Mouse (Mus musculus): ENCODE measurements at regions not wholly inside any gene's neighbourhood (a gene's known extent, or its start where the extent isn't known, plus 50 kb on each side); places are given as distances from the start of the nearest gene placed in this dataset.

DNA sequence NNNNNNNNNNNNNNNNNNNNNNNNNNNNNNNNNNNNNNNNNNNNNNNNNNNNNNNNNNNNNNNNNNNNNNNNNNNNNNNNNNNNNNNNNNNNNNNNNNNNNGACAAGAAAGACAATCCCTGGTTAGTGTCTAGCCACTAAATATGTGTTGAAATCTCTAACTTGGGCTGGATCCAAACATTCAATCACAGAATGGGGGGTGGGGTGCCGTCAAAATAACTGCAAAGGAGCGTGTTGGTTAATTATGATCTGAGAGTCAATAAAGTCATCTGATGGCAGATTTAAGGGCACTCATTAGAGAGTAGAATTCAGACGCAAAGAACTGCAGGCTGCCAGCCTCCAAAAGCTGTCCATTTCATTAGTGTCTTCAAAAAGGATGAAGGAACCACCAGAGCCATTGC, 119.6 kb upstream of the Gli3 start:
- TF ChIP-seq ZNF384 (IDR thresholded peaks at IDR 0.05; ENCODE audit: low read depth, low read length): no peak
- no peak for TF ChIP-seq HCFC1 (IDR thresholded peaks at IDR 0.05; ENCODE audit: borderline replicate concordance, insufficient read depth, low read length)
- TF ChIP-seq CHD2 (IDR thresholded peaks at IDR 0.05; ENCODE audit: low read depth, low read length): no peak
- TF ChIP-seq MAFK (IDR thresholded peaks at IDR 0.05; ENCODE audit: insufficient read depth, low read depth, low read length): no peak
- TF ChIP-seq ZC3H11A (IDR thresholded peaks at IDR 0.05; ENCODE audit: borderline replicate concordance, low read depth, low read length): no peak
- DNase-seq (ENCODE audit: low read depth, low spot score): no peak
- Histone ChIP-seq H3K4me3 (ENCODE audit: insufficient read depth in 1 of 2, low read depth in 1 of 2, low read length in 2 of 2, poor library complexity in 1 of 2, severe bottlenecking in 1 of 2) (no peak overlapping the region), H3K9me3 (ENCODE audit: control insufficient read depth, insufficient read depth, low read depth, low read length) (no peaks in the 10 kb centered on the region), H3K9ac (ENCODE audit: insufficient read depth, low read depth, low read length, poor library complexity, severe bottlenecking) (no peak overlapping the region), H3K36me3 (ENCODE audit: control insufficient read depth, insufficient read depth, low read length, poor library complexity, severe bottlenecking) (no peaks in the 10 kb centered on the region), H3K4me1 (ENCODE audit: control insufficient read depth in 2 of 2, insufficient read depth in 2 of 2, low read length in 2 of 2, poor library complexity in 1 of 2) (no peaks in the 10 kb centered on the region), H3K27ac (ENCODE audit: insufficient read depth, low read depth, low read length, poor library complexity, severe bottlenecking) (no peak overlapping the region)
- in situ Hi-C loops (cut with MboI; ENCODE audit: low sequenced_read_pairs in 2 of 2, unreplicated experiment in 2 of 2): no loop called here

DNA sequence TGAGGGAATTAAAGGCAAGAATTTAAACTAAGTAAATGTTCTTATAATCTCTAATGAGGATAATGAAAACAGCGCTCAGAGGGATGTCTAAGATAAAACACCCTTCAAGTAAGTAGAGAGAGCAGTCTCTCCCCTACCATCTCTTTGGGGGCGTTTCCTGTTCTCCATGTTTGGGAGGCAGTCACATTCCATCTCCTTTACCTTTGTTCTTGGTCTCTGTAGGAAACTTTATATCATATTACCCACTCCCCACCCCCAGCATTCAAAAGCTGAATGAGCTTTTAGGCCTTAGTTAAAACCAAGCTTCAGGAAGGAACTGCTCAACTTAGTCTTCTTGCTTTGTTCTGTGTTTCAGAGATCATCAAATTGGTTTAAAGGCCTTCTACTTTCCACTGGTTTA, 116.2 kb upstream of the Gli3 start:
- in situ Hi-C loops (cut with MboI; ENCODE audit: low sequenced_read_pairs in 2 of 2, unreplicated experiment in 2 of 2): no loop called here
- H3K9ac ChIP-seq (ENCODE audit: insufficient read depth, low read depth, low read length, poor library complexity, severe bottlenecking): no peak overlapping the region
- no peaks in the 10 kb centered on the region for H3K9me3 ChIP-seq (ENCODE audit: control insufficient read depth, insufficient read depth, low read depth, low read length)
- no peak overlapping the region for H3K27ac ChIP-seq (ENCODE audit: insufficient read depth, low read depth, low read length, poor library complexity, severe bottlenecking)
- no peak overlapping the region for H3K4me3 ChIP-seq (ENCODE audit: insufficient read depth in 1 of 2, low read depth in 1 of 2, low read length in 2 of 2, poor library complexity in 1 of 2, severe bottlenecking in 1 of 2)
- no peak for TF ChIP-seq ZC3H11A (IDR thresholded peaks at IDR 0.05; ENCODE audit: borderline replicate concordance, low read depth, low read length)
- no peak for TF ChIP-seq ZNF384 (IDR thresholded peaks at IDR 0.05; ENCODE audit: low read depth, low read length)
- no peak for TF ChIP-seq HCFC1 (IDR thresholded peaks at IDR 0.05; ENCODE audit: borderline replicate concordance, insufficient read depth, low read length)
- TF ChIP-seq CHD2 (IDR thresholded peaks at IDR 0.05; ENCODE audit: low read depth, low read length): no peak
- no peak for TF ChIP-seq MAFK (IDR thresholded peaks at IDR 0.05; ENCODE audit: insufficient read depth, low read depth, low read length)
- no peaks in the 10 kb centered on the region for H3K36me3 ChIP-seq (ENCODE audit: control insufficient read depth, insufficient read depth, low read length, poor library complexity, severe bottlenecking)
- no peak for DNase-seq (ENCODE audit: low read depth, low spot score)
- H3K4me1 ChIP-seq (ENCODE audit: control insufficient read depth in 2 of 2, insufficient read depth in 2 of 2, low read length in 2 of 2, poor library complexity in 1 of 2): no peaks in the 10 kb centered on the region

DNA sequence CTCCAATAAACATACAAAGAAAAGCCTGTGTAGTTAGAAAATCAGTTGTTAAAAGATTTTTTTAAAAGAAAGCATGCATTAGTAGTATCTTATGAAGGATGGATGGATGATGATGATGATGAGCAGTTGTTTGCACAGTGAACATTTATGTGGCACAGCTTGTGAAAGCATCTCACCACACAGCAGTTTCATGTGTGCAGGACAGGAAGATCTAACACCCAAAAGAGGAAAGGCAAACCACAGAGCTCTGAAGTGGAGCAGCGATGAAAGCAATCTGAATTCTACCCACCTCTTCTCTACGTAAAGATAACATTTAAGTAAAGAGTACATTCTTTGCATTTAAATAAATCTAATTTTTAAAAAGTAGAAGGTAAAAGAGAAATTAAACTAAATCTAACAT, 96.6 kb upstream of the Gli3 start:
- no peaks in the 10 kb centered on the region for H3K9me3 ChIP-seq (ENCODE audit: control insufficient read depth, insufficient read depth, low read depth, low read length)
- H3K4me1 ChIP-seq (ENCODE audit: control insufficient read depth in 2 of 2, insufficient read depth in 2 of 2, low read length in 2 of 2, poor library complexity in 1 of 2): no peaks in the 10 kb centered on the region
- in situ Hi-C loops (cut with MboI; ENCODE audit: low sequenced_read_pairs in 2 of 2, unreplicated experiment in 2 of 2): no loop called here
- no peak overlapping the region for H3K9ac ChIP-seq (ENCODE audit: insufficient read depth, low read depth, low read length, poor library complexity, severe bottlenecking)
- DNase-seq (ENCODE audit: low read depth, low spot score): no peak
- H3K36me3 ChIP-seq (ENCODE audit: control insufficient read depth, insufficient read depth, low read length, poor library complexity, severe bottlenecking): no peaks in the 10 kb centered on the region
- H3K27ac ChIP-seq (ENCODE audit: insufficient read depth, low read depth, low read length, poor library complexity, severe bottlenecking): no peak overlapping the region
- H3K4me3 ChIP-seq (ENCODE audit: insufficient read depth in 1 of 2, low read depth in 1 of 2, low read length in 2 of 2, poor library complexity in 1 of 2, severe bottlenecking in 1 of 2): no peak overlapping the region
- TF ChIP-seq MAFK (IDR thresholded peaks at IDR 0.05; ENCODE audit: insufficient read depth, low read depth, low read length): no peak

DNA sequence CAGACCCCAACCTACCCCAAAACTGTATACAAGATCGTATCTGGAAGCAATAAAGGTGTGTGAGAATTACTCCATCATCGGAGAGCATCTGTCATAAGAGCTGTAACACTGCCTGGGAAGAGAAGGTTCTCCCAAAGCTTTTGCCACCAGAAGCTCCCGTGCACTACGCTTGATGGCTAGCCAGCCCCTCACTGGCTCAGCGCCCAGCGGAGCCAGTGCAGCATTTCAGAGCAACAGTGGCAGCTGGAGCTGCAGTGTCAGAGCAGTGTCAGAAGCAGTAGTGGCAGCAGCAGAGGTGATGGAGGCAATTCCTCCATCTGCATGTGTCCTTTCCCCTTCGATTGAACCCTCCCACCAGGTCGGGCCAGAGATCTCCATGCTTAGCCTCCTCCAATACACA, 83.0 kb upstream of the Gli3 start:
- DNase-seq (ENCODE audit: low read depth, low spot score): no peak
- no peak overlapping the region for H3K9ac ChIP-seq (ENCODE audit: insufficient read depth, low read depth, low read length, poor library complexity, severe bottlenecking)
- no peak overlapping the region for H3K27ac ChIP-seq (ENCODE audit: insufficient read depth, low read depth, low read length, poor library complexity, severe bottlenecking)

DNA sequence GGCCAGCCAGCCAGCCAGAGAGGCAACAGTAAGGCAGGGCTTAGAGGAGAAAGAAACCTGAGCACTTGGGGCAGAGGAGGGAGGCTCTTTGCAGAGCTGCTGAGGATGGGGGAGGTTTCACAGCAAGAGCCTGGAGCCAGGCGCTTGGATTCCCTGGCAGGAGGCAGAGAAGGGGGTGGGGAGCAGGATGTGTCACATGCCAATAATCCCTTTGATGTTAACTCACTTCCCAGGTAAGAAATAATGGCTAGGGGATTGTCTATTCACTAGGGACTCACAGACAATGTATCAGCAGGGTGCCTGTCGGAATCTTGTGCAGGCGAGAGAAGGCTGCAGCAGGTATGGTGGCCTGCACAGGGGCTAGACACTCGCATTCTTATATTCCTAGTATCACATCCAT, 67.8 kb upstream of the Gli3 start:
- no peak for TF ChIP-seq CHD2 (IDR thresholded peaks at IDR 0.05; ENCODE audit: low read depth, low read length)
- TF ChIP-seq ZNF384 (IDR thresholded peaks at IDR 0.05; ENCODE audit: low read depth, low read length): no peak
- TF ChIP-seq ZC3H11A (IDR thresholded peaks at IDR 0.05; ENCODE audit: borderline replicate concordance, low read depth, low read length): no peak
- no peak for TF ChIP-seq HCFC1 (IDR thresholded peaks at IDR 0.05; ENCODE audit: borderline replicate concordance, insufficient read depth, low read length)
- no peak for TF ChIP-seq MAFK (IDR thresholded peaks at IDR 0.05; ENCODE audit: insufficient read depth, low read depth, low read length)
- Histone ChIP-seq H3K9ac (ENCODE audit: insufficient read depth, low read depth, low read length, poor library complexity, severe bottlenecking) (no peak overlapping the region), H3K27ac (ENCODE audit: insufficient read depth, low read depth, low read length, poor library complexity, severe bottlenecking) (no peak overlapping the region; the same call in 1 of the 2 replicates), H3K9me3 (ENCODE audit: control insufficient read depth, insufficient read depth, low read depth, low read length) (no peaks in the 10 kb centered on the region), H3K4me1 (ENCODE audit: control insufficient read depth in 2 of 2, insufficient read depth in 2 of 2, low read length in 2 of 2, poor library complexity in 1 of 2) (peaks cover 0 to 2% of the 10 kb centered on the region in 2 experiments; a peak in 2 of 4 replicates), H3K36me3 (ENCODE audit: control insufficient read depth, insufficient read depth, low read length, poor library complexity, severe bottlenecking) (no peaks in the 10 kb centered on the region), H3K4me3 (ENCODE audit: insufficient read depth in 1 of 2, low read depth in 1 of 2, low read length in 2 of 2, poor library complexity in 1 of 2, severe bottlenecking in 1 of 2) (no peak overlapping the region)
- DNase-seq (ENCODE audit: low read depth, low spot score): peak; percentile 85
- in situ Hi-C loops (cut with MboI; ENCODE audit: low sequenced_read_pairs in 2 of 2, unreplicated experiment in 2 of 2): no loop called here

More for the DNA sequence above, 83.0 kb upstream of the Gli3 start:
- TF ChIP-seq ZC3H11A (IDR thresholded peaks at IDR 0.05; ENCODE audit: borderline replicate concordance, low read depth, low read length): no peak
- no peak for TF ChIP-seq HCFC1 (IDR thresholded peaks at IDR 0.05; ENCODE audit: borderline replicate concordance, insufficient read depth, low read length)
- no peak for TF ChIP-seq CHD2 (IDR thresholded peaks at IDR 0.05; ENCODE audit: low read depth, low read length)
- no peak for TF ChIP-seq MAFK (IDR thresholded peaks at IDR 0.05; ENCODE audit: insufficient read depth, low read depth, low read length)
- TF ChIP-seq ZNF384 (IDR thresholded peaks at IDR 0.05; ENCODE audit: low read depth, low read length): no peak
- in situ Hi-C loops (cut with MboI; ENCODE audit: low sequenced_read_pairs in 2 of 2, unreplicated experiment in 2 of 2): no loop called here
- H3K4me3 ChIP-seq (ENCODE audit: insufficient read depth in 1 of 2, low read depth in 1 of 2, low read length in 2 of 2, poor library complexity in 1 of 2, severe bottlenecking in 1 of 2): no peak overlapping the region
- no peaks in the 10 kb centered on the region for H3K9me3 ChIP-seq (ENCODE audit: control insufficient read depth, insufficient read depth, low read depth, low read length)
- no peaks in the 10 kb centered on the region for H3K4me1 ChIP-seq (ENCODE audit: control insufficient read depth in 2 of 2, insufficient read depth in 2 of 2, low read length in 2 of 2, poor library complexity in 1 of 2)
- no peaks in the 10 kb centered on the region for H3K36me3 ChIP-seq (ENCODE audit: control insufficient read depth, insufficient read depth, low read length, poor library complexity, severe bottlenecking)

Measured in ES-E14 (cell line).